Mouse (Mus musculus): ENCODE data around the gene Atraid.

Gene Atraid

DNA sequence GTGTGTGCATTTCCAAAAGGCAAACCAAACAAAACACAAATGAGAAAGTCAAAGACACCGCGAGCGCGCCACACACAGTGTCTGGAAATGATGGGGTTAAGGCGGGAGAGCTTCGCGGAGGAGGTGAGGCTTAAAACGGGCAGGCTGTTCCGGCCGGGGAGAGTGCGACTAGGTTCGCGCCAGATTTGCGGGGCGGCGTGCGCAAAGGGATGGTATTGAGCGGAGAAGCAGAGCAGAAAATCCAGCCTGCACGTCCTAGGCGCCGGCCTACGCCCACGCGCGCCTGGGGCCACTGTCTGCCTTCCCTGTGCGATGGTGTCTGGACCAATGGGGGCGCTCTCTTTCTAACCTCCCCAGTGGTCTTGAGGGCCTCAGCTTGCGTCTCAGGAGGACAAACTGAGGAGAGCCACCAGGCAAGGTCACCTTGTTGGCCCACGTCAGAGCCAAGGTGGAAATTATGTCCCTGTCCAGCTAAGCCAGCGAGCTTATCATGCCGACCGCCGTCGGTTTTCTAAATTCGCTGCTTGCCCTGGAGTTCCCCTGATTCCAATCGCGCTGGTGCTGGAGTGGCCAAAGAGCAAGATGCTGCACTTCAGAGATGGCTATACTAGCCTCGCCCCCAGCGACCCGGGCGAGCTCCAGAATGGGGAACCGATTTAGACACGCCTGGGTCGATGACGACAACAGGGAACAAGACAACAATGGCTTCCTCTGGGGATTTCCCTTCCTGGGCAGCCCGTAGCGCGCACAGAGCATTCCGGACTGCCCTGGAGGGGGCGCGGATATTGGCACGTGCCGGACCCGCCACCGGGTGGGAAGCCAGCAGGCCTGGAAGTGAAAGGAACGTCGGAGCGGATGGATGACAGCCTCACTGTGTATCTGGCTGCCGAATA is 46.9 kb downstream of the Atraid start:
- DNase-seq = peak; percentile 60

- peak; percentile 11 for DNase-seq
Measured at GRCm38 (mm10) chr5:31095711-31096480, 47.8 kb downstream of the Atraid start.

Measured in embryo, embryonic 11 days (tissue).